Mouse (Mus musculus) midbrain, embryonic 14.5 days (tissue): ENCODE data around the gene Gm28539. TPM values are rescaled to one million over a fixed set of nuclear protein-coding genes. Genes with fewer than 3 reads are reported as not detected.
A peak's percentile ranks its signal among the peaks of the same experiment; 100 is the strongest.

ENCODE experiments used
- ATAC-seq: fragments of 200-750 bp; cut with Nextera tagmentation; 2 replicates; pipeline ENCODE4 v1.8.0; 2017; ENCODE audit warnings: moderate number of reproducible peaks, moderate library complexity; ENCODE audit not compliant: low FRiP score, low TSS enrichment
- DNase-seq: peaks from one replicate; pipeline ENCODE4 v3.0.0-alpha.2; 2015
- H3K27ac ChIP-seq: fragments of 300-500 bp; sonication (generic); replicated peaks from 2 replicates; pipeline ENCODE4 v1.5.1; 2014; ENCODE audit warnings: mild to moderate bottlenecking, low read depth, low read length, moderate library complexity
- H3K27me3 ChIP-seq: fragments of 300-500 bp; sonication (generic); 2 replicates; pipeline ENCODE4 v1.6.1; 2014; ENCODE audit warnings: low read length, control low read depth, mixed read lengths; ENCODE audit not compliant: control insufficient read depth, insufficient read depth
- H3K36me3 ChIP-seq: fragments of 300-500 bp; sonication (generic); 2 replicates; pipeline ENCODE4 v1.6.1; 2014; ENCODE audit warnings: low read length, control low read depth; ENCODE audit not compliant: control insufficient read depth, insufficient read depth
- H3K4me1 ChIP-seq: fragments of 300-500 bp; sonication (generic); 2 replicates; pipeline ENCODE4 v1.6.1; 2014; ENCODE audit warnings: mild to moderate bottlenecking, antibody characterized with exemption, low read length, control low read depth; ENCODE audit not compliant: control insufficient read depth, insufficient read depth
- H3K4me2 ChIP-seq: fragments of 300-500 bp; sonication (generic); 2 replicates; pipeline ENCODE4 v1.6.1; 2014; ENCODE audit warnings: mild to moderate bottlenecking, low read length, moderate library complexity
- H3K4me3 ChIP-seq: fragments of 300-500 bp; sonication (generic); replicated peaks from 2 replicates; pipeline ENCODE4 v1.5.1; 2014; ENCODE audit warnings: low read depth, low read length
- H3K9ac ChIP-seq: fragments of 300-500 bp; sonication (generic); replicated peaks from 2 replicates; pipeline ENCODE4 v1.6.1; 2014; ENCODE audit warnings: mild to moderate bottlenecking, low read length, moderate library complexity
- H3K9me3 ChIP-seq: fragments of 300-500 bp; sonication (generic); 2 replicates; pipeline ENCODE4 v1.6.1; 2016; ENCODE audit warnings: low read length, control low read depth, mixed read lengths; ENCODE audit not compliant: control insufficient read depth
- WGBS: fragments of 180-500 bp; shearing (Covaris S2); extraction: QIAGEN DNeasy Blood & Tissue Kit; methylation state at CpG from one replicate; pipeline ENCODE4 v1.1.7; 2014; 5-methylcytosine and 5-hydroxymethylcytosine counted together
- polyA plus RNA-seq: library from polyadenylated mRNA; unstranded; fragments of >200 nt; fragmentation: Nextera tagmentation; extraction: Ambion mirVana; gene quantifications from 2 replicates; pipeline ENCODE4 v1.2.1, GENCODE M21; 2014

Gene Gm28539
- polyA plus RNA-seq, 1 experiment from 2014 or later = not detected

DNA sequence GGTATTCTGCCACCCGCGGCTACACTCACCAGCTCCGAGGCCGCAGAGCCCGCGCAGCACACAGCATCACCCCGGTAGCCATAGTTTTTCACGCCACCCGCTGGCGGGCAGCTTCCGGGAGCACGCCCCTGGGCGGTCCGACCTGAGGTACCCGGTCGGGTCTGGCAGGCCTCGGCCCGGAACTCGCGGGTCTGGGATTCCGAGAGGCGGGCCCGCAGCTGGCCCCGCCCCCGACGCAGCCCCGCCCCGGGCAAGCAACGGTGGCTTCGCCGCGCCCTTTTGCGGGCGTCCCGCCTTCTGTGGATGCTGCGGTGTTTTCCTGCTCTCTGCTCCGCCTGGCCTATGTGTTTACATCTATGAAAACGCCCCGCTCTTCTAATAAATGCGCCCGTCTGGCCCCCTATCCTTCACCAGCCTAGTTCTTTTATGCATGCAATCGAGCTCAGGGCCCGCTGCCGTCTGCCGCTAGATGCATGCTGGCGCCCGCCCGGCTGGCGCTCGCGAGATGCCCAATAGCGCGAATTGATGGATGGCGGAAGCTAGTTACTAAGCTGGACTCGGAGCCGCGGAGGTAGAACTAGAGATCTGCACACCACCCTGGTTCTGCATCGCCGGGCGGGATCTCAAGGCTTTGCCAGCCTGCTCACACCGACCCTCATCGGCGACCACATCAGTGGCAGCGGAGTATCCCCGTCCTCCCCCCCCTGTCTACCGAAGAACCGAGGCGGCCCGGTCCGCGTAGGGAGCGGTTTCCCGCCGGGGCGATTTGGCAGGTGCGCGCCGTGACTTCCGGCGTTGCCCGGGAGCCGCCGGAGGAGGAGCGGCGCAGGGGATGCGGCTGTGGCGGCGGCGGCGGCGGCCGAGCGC lies 40.3 kb downstream of the Gm28539 start, which contains the start of the genes Mrpl40 and Hira:
Gene Mrpl40 (minus strand): TSS at position 421 of the 867 bp plus-strand sequence.
Gene Hira (plus strand): TSS at position 596 of the 867 bp plus-strand sequence.
- Histone ChIP-seq H3K4me2 (peak within 1 kb of the TSS; percentile 78), H3K27ac (peak within 1 kb of the TSS; percentile 95), H3K4me1 (peaks cover 13% of the 10 kb centered on the region), H3K36me3 (peaks cover 30% of the 10 kb centered on the region), H3K4me3 (peak within 1 kb of the TSS; percentile 88), H3K9me3 (no peaks in the 10 kb centered on the region), H3K27me3 (no peaks in the 10 kb centered on the region), H3K9ac (peak within 1 kb of the TSS; percentile 95)
- DNase-seq = peak; percentile 93
- peak; percentile 91 for ATAC-seq
- WGBS = under 1% methylated on average over 93 of the region's 93 CpGs

DNA sequence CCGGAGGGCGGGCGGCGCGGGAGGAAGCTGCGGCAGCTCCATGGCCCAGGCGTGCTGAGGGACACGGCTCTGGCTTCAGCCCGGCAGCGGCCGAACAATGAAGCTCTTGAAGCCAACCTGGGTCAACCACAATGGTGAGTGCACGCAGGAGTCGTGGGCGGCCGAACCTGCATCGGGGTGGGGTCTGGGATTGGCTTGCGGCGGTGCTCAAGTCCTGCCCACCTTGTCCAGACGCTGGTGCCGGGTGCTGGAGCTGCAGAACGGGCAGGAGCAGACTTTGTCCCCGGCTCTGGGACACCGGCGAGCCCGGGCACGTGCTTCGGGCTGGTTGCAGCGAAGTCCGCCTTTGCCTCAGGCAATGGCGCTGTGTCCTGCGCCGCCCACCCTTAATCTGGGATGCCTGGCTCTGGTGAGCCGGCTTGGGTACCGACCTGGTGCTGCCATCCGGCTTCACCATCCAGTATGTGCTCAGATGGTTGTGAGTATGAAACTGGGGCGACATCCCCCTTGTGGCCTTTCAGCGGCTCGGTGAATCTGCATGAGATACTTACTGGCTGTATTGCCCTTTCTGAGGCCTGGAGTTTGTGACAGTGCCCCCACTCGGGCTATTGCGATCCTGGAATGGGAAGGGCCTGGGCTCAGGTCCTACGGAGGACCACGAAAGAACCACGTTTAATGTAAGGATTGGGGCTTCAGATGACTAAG lies 41.2 kb downstream of the Gm28539 start:
- under 1% methylated on average over 43 of the region's 43 CpGs for WGBS
- ATAC-seq = peak; percentile 51
- Histone ChIP-seq H3K4me3 (peak overlapping the region; percentile 88), H3K9me3 (no peaks in the 10 kb centered on the region), H3K36me3 (peaks cover 22% of the 10 kb centered on the region), H3K4me1 (peaks cover 13% of the 10 kb centered on the region), H3K9ac (peak overlapping the region; percentile 95), H3K4me2 (peak overlapping the region; percentile 78), H3K27ac (peak overlapping the region; percentile 95), H3K27me3 (no peaks in the 10 kb centered on the region)
- peak; percentile 81 for DNase-seq

DNA sequence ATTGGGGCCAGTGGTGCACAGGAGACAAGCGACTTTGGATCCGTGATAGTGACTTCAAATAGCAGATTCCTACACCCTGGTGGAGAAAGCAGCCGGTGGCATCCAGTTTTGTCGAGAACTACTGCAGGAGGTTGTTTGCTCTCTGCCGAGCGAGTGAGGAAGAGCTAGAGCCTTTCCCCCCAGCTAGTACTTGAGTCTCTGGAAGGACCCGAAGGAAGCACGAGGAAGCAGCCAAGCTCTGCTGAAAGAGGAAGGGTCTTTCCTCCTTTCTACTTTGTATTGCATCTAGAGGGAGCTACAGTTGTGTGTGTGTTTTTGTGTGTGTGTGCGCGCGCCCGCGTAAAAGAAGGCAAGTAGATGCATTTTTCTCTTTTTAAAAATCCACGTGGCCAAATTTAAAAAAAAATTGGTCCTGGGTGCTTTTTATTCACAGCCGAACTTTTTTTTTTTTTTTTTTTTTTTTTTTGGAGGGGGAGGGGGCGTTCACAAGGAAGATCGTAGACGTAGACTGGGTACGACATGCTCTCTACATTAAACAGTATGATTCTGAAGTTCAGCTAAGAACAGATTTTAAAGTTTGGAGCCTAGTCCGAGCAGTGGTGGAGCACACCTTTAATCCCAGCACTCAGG lies 41.8 kb downstream of the Gm28539 start:
- Histone ChIP-seq H3K4me3 (peak overlapping the region; percentile 88), H3K9me3 (no peaks in the 10 kb centered on the region), H3K36me3 (peaks cover 15% of the 10 kb centered on the region), H3K27ac (peak overlapping the region; percentile 95), H3K4me2 (peak overlapping the region; percentile 78), H3K27me3 (no peaks in the 10 kb centered on the region), H3K4me1 (peaks cover 13% of the 10 kb centered on the region), H3K9ac (peak overlapping the region; percentile 95)
- no peak for ATAC-seq
- 27% methylated on average over 20 of the region's 20 CpGs for WGBS
- DNase-seq = no peak

DNA sequence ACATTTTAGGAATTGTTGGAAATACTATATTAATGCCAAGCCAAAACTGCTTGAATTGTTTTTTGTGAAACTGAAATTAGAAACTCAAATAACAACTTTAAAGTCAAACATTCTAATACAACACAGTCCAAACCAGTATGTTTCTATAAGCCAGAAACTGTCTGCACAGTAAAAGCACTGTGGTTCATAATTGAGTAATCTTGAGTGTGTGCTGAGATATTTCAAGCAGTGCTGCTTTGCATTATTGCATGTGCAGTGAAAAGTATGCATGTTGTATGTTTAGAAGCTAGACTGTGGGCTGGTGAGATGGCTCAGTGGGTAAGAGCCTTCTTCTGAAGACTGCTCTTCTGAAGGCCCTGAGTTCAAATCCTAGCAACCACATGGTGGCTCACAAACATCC lies 47.7 kb downstream of the Gm28539 start:
- 0 out of 2 replicates have a peak, but pooled peaks cover 6% of the 10 kb centered on the region for H3K36me3 ChIP-seq
- no peaks in the 10 kb centered on the region for H3K9me3 ChIP-seq
- no peak for ATAC-seq
- no peak overlapping the region for H3K4me3 ChIP-seq
- no peak overlapping the region for H3K27ac ChIP-seq
- peaks cover 12% of the 10 kb centered on the region for H3K4me1 ChIP-seq
- DNase-seq = no peak
- H3K9ac ChIP-seq = no peak overlapping the region
- no peak overlapping the region for H3K4me2 ChIP-seq
- H3K27me3 ChIP-seq = no peaks in the 10 kb centered on the region

DNA sequence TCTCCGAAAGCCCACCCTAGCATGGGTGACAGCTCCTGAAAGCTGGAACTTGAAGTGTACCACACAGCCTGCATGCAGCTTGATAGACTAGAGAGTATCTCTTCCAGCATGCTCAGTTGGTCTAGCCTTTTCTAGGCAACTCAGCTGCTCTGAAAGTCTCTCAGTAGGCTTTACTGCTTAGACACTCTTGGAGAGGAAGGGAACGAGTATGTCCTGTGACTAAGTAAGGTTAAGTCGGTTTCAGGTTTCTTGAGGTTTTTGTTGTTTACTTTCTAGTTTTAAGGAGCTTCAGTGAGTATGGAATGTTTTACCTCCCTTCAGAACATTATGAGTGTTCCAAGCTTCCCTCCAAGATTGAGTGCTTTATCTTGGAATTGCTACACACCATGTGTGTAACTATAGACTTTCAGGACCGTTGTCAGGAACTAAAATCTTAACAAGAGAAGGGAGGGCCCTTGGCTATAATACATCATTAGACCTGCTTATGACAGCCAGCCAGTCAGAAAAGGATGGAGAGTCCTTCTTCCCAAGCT lies 57.5 kb downstream of the Gm28539 start:
- no peak overlapping the region for H3K4me2 ChIP-seq
- no peak overlapping the region for H3K9ac ChIP-seq
- ATAC-seq = no peak
- no peak for DNase-seq
- peaks cover 35% of the 10 kb centered on the region for H3K36me3 ChIP-seq
- H3K4me1 ChIP-seq = no peaks in the 10 kb centered on the region
- no peak overlapping the region for H3K27ac ChIP-seq
- no peaks in the 10 kb centered on the region for H3K9me3 ChIP-seq
- no peaks in the 10 kb centered on the region for H3K27me3 ChIP-seq
- 88% methylated on average over 4 of the region's 4 CpGs for WGBS
- H3K4me3 ChIP-seq = no peak overlapping the region

DNA sequence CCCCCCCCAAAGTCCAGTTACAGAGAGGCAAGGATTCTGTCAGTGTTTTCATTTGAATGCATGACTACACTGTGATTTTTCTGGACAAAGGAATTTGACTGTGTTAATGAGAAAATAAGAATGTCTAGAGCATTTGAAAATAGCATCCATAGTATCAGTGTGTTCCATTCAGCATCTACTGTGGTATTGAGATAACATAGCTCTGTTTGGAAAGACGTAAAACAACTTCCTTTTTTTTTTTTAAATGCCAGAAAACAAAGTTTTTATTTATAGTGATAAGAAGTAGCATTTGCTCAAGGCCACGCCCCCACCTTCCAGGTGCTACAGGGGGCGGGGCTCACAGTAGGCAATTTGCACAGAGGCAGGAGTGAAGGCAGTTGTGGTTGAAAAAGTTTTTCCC lies 58.9 kb downstream of the Gm28539 start:
- H3K36me3 ChIP-seq = peaks cover 48% of the 10 kb centered on the region
- no peak overlapping the region for H3K27ac ChIP-seq
- no peak overlapping the region for H3K9ac ChIP-seq
- no peak overlapping the region for H3K4me2 ChIP-seq
- no peaks in the 10 kb centered on the region for H3K27me3 ChIP-seq
- ATAC-seq = no peak
- H3K4me1 ChIP-seq = no peaks in the 10 kb centered on the region
- no peaks in the 10 kb centered on the region for H3K9me3 ChIP-seq
- no peak overlapping the region for H3K4me3 ChIP-seq
- WGBS = 94% methylated on average over 3 of the region's 3 CpGs
- no peak for DNase-seq

DNA sequence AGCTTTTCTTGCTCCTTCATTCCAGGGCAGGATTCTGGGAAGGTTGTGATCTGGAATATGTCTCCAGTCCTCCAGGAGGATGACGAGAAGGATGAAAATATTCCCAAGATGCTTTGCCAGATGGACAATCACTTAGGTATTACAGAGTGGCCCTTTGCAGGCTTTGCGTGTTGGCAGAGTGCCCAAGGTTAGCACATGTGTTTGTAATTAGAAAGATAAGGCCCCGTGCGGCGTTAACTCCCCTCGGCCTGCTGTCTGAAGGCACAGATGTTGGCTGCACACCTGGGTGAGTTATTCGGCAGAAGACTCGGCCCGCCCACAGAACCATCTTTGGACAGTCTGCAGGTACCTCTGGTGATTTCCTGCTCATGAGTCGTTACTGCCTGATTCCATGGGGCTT lies 60.0 kb downstream of the Gm28539 start:
- no peak overlapping the region for H3K27ac ChIP-seq
- ATAC-seq = no peak

DNA sequence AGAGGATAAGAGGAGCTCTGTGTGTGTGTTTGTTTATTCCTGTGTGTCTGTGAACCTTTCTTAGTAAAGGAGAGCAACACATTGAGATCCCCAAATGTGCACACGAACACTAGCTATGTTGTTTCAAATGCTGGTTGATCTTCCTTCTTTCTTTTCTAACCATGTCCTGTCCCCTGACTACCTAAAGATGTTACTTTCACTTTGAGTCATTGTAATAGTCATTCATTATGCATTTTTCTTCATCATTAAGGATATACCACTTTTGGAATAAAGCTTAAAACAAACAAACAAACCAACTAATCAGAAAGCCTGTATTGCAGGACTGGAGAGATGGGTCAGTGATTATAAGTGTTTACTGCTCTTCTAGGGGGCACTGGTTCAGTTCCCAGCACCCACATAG lies 69.3 kb downstream of the Gm28539 start:
- Histone ChIP-seq H3K4me1 (no peaks in the 10 kb centered on the region), H3K4me2 (no peak overlapping the region), H3K36me3 (peaks cover 68% of the 10 kb centered on the region), H3K27me3 (no peaks in the 10 kb centered on the region), H3K9ac (no peak overlapping the region), H3K27ac (no peak overlapping the region), H3K4me3 (no peak overlapping the region), H3K9me3 (no peaks in the 10 kb centered on the region)
- ATAC-seq = no peak
- no peak for DNase-seq
- WGBS = 100% methylated on average over 1 of the region's 1 CpGs

More for the DNA sequence above, 60.0 kb downstream of the Gm28539 start:
- Histone ChIP-seq H3K4me2 (no peak overlapping the region), H3K4me1 (no peaks in the 10 kb centered on the region), H3K36me3 (peaks cover 57% of the 10 kb centered on the region), H3K9ac (no peak overlapping the region), H3K27me3 (no peaks in the 10 kb centered on the region), H3K9me3 (no peaks in the 10 kb centered on the region), H3K4me3 (no peak overlapping the region)
- WGBS = 89% methylated on average over 10 of the region's 10 CpGs
- peak; percentile 3 for DNase-seq
